8 mouse cellular contexts compared by ENCODE assay signal in the genomic region with DNA sequence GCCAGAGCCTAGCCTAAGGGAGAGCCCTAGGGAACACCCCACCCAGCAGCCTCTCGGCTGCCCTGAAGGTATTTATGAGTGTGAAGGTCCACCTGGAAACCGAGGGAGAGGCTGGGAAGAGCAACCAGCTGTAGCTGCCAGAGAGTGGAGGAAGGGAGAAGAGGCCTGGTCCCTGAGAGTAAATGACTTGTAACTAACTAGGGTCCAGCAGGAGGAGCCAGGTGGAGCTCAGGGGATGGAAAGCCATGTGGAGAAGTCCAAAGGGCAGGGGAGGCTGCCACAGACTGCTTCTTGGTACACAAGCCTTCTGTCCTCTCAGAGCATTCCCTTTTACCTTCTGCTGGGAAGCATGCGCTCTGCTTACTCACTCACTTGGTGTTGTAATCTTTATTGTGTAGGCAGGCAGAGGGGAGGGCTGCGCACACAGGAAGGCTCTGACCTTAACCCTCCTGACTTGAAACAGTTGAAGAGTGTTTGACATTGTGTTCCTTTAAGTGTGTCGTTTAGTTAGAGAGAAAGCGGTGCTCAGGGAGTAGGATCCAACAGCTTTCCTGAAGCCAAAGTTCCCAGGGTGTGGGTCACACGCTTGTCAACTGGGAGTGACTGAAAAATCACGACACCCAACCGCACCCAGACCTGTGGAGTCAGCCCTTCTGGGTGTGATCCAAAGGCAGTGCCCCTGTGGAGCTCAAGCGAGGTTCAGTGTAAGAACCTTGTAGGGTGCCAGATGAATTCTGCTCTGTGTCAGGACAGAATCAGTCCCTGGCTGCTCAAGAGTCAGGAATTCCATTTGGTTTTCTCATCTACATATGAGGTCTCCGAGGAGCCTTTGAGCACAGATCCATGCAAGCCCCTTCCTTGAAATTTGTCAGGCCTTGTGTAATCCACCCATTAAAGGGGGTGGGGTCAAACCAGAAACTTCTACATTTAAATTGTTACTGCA. TPM values are rescaled to one million over a fixed set of nuclear protein-coding genes. Genes with fewer than 3 reads are reported as not detected.
DNase-seq lines count a peak whose midpoint lies in the region; ATAC-seq and TF ChIP-seq lines count a peak whose summit lies in the region.

No protein-coding gene starts in this region.

- H3K9ac ChIP-seq in heart, adult 2 months (ENCODE audit: low read depth, low read length) = no peak overlapping the region
- H3K9ac ChIP-seq in heart, embryonic 13.5 days = peak overlapping the region; percentile 25; the same call in 1 of the 2 replicates
- no peak overlapping the region for H3K9ac ChIP-seq in limb, embryonic 15.5 days
- no peak overlapping the region for H3K9ac ChIP-seq in stomach, embryonic 15.5 days

- TF ChIP-seq CTCF in heart, adult 2 months (IDR thresholded peaks at IDR 0.05) = no peak

- no peaks in the 10 kb centered on the region for H3K27me3 ChIP-seq in heart, adult 2 months (ENCODE audit: control insufficient read depth, insufficient read depth, low read length)
- no peaks in the 10 kb centered on the region for H3K27me3 ChIP-seq in heart, embryonic 13.5 days (replicated peaks)
- H3K27me3 ChIP-seq in limb, embryonic 15.5 days = no peaks in the 10 kb centered on the region
- H3K27me3 ChIP-seq in stomach, embryonic 15.5 days (replicated peaks) = no peaks in the 10 kb centered on the region

- 15% methylated on average over 11 of the region's 11 CpGs for WGBS in heart, adult 2 months
- 30% methylated on average over 11 of the region's 11 CpGs for WGBS in heart, embryonic 13.5 days
- WGBS in limb, embryonic 15.5 days = 38% methylated on average over 11 of the region's 11 CpGs
- 36% methylated on average over 11 of the region's 11 CpGs for WGBS in stomach, embryonic 15.5 days

- intact Hi-C loops in heart, adult 2 months (cut with DNase I) = no loop called here

- no peaks in the 10 kb centered on the region for H3K36me3 ChIP-seq in heart, adult 2 months (ENCODE audit: control insufficient read depth, insufficient read depth, low read length)
- peaks cover 10% of the 10 kb centered on the region; the same call in 1 of the 2 replicates for H3K36me3 ChIP-seq in heart, embryonic 13.5 days
- H3K36me3 ChIP-seq in limb, embryonic 15.5 days = no peaks in the 10 kb centered on the region
- no peaks in the 10 kb centered on the region; the same call in 1 of the 2 replicates for H3K36me3 ChIP-seq in stomach, embryonic 15.5 days

- ATAC-seq in heart, embryonic 13.5 days (ENCODE audit: extremely low read depth, insufficient number of reproducible peaks, low FRiP score, low TSS enrichment) = 0 out of 2 replicates have a peak, but pooled peaks have one; percentile 14
- peak; percentile 67; the same call in 1 of the 2 replicates for ATAC-seq in limb, embryonic 15.5 days (ENCODE audit: insufficient number of reproducible peaks, low FRiP score, low TSS enrichment, low read depth)
- peak; percentile 82 for ATAC-seq in stomach, embryonic 15.5 days (ENCODE audit: insufficient read depth, low FRiP score, low read depth)

- H3K4me2 ChIP-seq in heart, embryonic 13.5 days = peak overlapping the region; percentile 3; the same call in 1 of the 2 replicates
- 0 out of 2 replicates have a peak overlapping the region, but pooled peaks have one; percentile 1 for H3K4me2 ChIP-seq in limb, embryonic 15.5 days
- peak overlapping the region; percentile 2; the same call in 1 of the 2 replicates for H3K4me2 ChIP-seq in stomach, embryonic 15.5 days

- H3K79me2 ChIP-seq in heart, adult 2 months (replicated peaks; ENCODE audit: control insufficient read depth, insufficient read depth, low read length) = peaks cover 5% of the 10 kb centered on the region

- peak overlapping the region; percentile 18 for H3K27ac ChIP-seq in heart, adult 2 months
- peak overlapping the region; percentile 28; the same call in 1 of the 2 replicates for H3K27ac ChIP-seq in heart, embryonic 13.5 days (replicated peaks)
- H3K27ac ChIP-seq in limb, embryonic 15.5 days = peak overlapping the region; percentile 65
- peak overlapping the region; percentile 80 for H3K27ac ChIP-seq in stomach, embryonic 15.5 days

- DNase-seq in heart, adult 2 months = peak in 1 of 2 experiments; percentile 25
- no peak for DNase-seq in heart, adult 8-10 months (ENCODE audit: low spot score)
- no peak for DNase-seq in cerebellum, adult 8-10 months
- DNase-seq in embryo, embryonic 10.5 days (ENCODE audit: low spot score) = no peak
- DNase-seq in thymus, postnatal 36 days = no peak

- peaks cover 9% of the 10 kb centered on the region for H3K4me1 ChIP-seq in heart, adult 2 months (ENCODE audit: control insufficient read depth, insufficient read depth, low read length)
- peaks cover 38% of the 10 kb centered on the region for H3K4me1 ChIP-seq in heart, embryonic 13.5 days
- H3K4me1 ChIP-seq in limb, embryonic 15.5 days = peaks cover 14% of the 10 kb centered on the region
- H3K4me1 ChIP-seq in stomach, embryonic 15.5 days = 0 out of 2 replicates have a peak, but pooled peaks cover 7% of the 10 kb centered on the region

- no peak for TF ChIP-seq POLR2A in heart, adult 2 months (IDR thresholded peaks at IDR 0.05; ENCODE audit: insufficient read depth, low read depth, low read length)

- H3K4me3 ChIP-seq in heart, adult 2 months = no peak overlapping the region
- no peak overlapping the region for H3K4me3 ChIP-seq in heart, embryonic 13.5 days
- no peak overlapping the region for H3K4me3 ChIP-seq in limb, embryonic 15.5 days
- H3K4me3 ChIP-seq in stomach, embryonic 15.5 days (replicated peaks) = no peak overlapping the region

- no peak for TF ChIP-seq EP300 in heart, adult 2 months (IDR thresholded peaks at IDR 0.05; ENCODE audit: insufficient read depth, low read depth, low read length)

- no peaks in the 10 kb centered on the region for H3K9me3 ChIP-seq in heart, embryonic 13.5 days
- H3K9me3 ChIP-seq in limb, embryonic 15.5 days = no peaks in the 10 kb centered on the region
- no peaks in the 10 kb centered on the region for H3K9me3 ChIP-seq in stomach, embryonic 15.5 days

RNA-seq across cellular contexts. Expression of a gene that starts 14.6 kb away (rescaled TPM):
- total RNA-seq in heart, adult 2 months (2021) = 10 to 100 TPM; 34.4 to 35.6 TPM
- 15.5 and 24.6 TPM in 2 replicates for polyA plus RNA-seq in heart, adult 2 months (2012; rRNA removed)
- total RNA-seq in heart, adult 8-10 months (2022) = 10 to 100 TPM; 32.8 to 36.9 (median 34.7) TPM
- polyA plus RNA-seq in heart, embryonic 13.5 days (2015; fragmentation: Nextera tagmentation; extraction: Ambion mirVana) = 51.7 and 57.4 TPM in 2 replicates
- 109 and 118 TPM in 2 replicates for polyA plus RNA-seq in limb, embryonic 15.5 days (2015; fragmentation: Nextera tagmentation; extraction: Ambion mirVana)
- 103 and 105 TPM in 2 replicates for polyA plus RNA-seq in stomach, embryonic 15.5 days (2015; fragmentation: Nextera tagmentation; extraction: Ambion mirVana)

Comparison
In these comparisons a context has a peak if more than half of its experiments do, and no peak if none do; other contexts are left out.
1. H3K27ac ChIP-seq: peak in every context shown above with its lines; median percentile 80 in stomach, embryonic 15.5 days; 65 in limb, embryonic 15.5 days; 28 in heart, embryonic 13.5 days; 18 in heart, adult 2 months.
2. ATAC-seq: peak in every context shown above with its lines; median percentile 82 in stomach, embryonic 15.5 days; 67 in limb, embryonic 15.5 days; 14 in heart, embryonic 13.5 days.